Mouse (Mus musculus): ENCODE measurements at regions not wholly inside any gene's neighbourhood (a gene's known extent, or its start where the extent isn't known, plus 50 kb on each side); places are given as distances from the start of the nearest gene placed in this dataset.

GRCm38 (mm10) chr14:85965139-85965538 lies 1175.9 kb downstream of the Diaph3 start:
- H3K27me3 ChIP-seq (ENCODE audit: control insufficient read depth, insufficient read depth, insufficient read length) = no peaks in the 10 kb centered on the region
- H3K36me3 ChIP-seq (ENCODE audit: control insufficient read depth, insufficient read depth) = no peaks in the 10 kb centered on the region
- H3K79me2 ChIP-seq (ENCODE audit: control insufficient read depth, insufficient read depth) = no peaks in the 10 kb centered on the region
- H3ac ChIP-seq (ENCODE audit: control insufficient read depth, insufficient read length) = no peak overlapping the region
- no peak overlapping the region for H3K4me2 ChIP-seq (ENCODE audit: low read depth)
- no peak overlapping the region for H3K4me3 ChIP-seq
- no peak for TF ChIP-seq MYOD1 (IDR thresholded peaks at IDR 0.05; ENCODE audit: control insufficient read depth in 1 of 3, insufficient read length in 2 of 3, low read depth in 2 of 3)
- TF ChIP-seq POLR2A (IDR thresholded peaks at IDR 0.05; ENCODE audit: insufficient read length, low read depth) = no peak
- no peak for TF ChIP-seq SRF (IDR thresholded peaks at IDR 0.05; ENCODE audit: control insufficient read depth, insufficient read length, low read depth)
- no peak for TF ChIP-seq TCF3 (IDR thresholded peaks at IDR 0.05; ENCODE audit: insufficient read length, low read depth)
- no peak for TF ChIP-seq USF1 (IDR thresholded peaks at IDR 0.05; ENCODE audit: low read depth)
- TF ChIP-seq MYOG (IDR thresholded peaks at IDR 0.05; ENCODE audit: control insufficient read depth in 1 of 3, insufficient read depth in 1 of 3, insufficient read length in 2 of 3, low read depth in 2 of 3) = no peak

- Histone ChIP-seq H3K4me2 (ENCODE audit: low read depth) (no peak overlapping the region), H3ac (ENCODE audit: control insufficient read depth, insufficient read length) (no peak overlapping the region), H3K79me2 (ENCODE audit: control insufficient read depth, insufficient read depth) (no peaks in the 10 kb centered on the region), H3K4me3 (no peak overlapping the region), H3K36me3 (ENCODE audit: control insufficient read depth, insufficient read depth) (no peaks in the 10 kb centered on the region), H3K27me3 (ENCODE audit: control insufficient read depth, insufficient read depth, insufficient read length) (no peaks in the 10 kb centered on the region)
- TF ChIP-seq CEBPB (IDR thresholded peaks at IDR 0.05; ENCODE audit: insufficient read depth, poor library complexity, severe bottlenecking) (no peak), MAX (IDR thresholded peaks at IDR 0.05; ENCODE audit: low read depth) (no peak), SRF (IDR thresholded peaks at IDR 0.05; ENCODE audit: control insufficient read depth, insufficient read length, low read depth) (no peak), POLR2AphosphoS2 (IDR thresholded peaks at IDR 0.05; ENCODE audit: insufficient read length, low read depth) (no peak), POLR2A (IDR thresholded peaks at IDR 0.05; ENCODE audit: insufficient read length, low read depth) (no peak), TCF12 (IDR thresholded peaks at IDR 0.05; ENCODE audit: insufficient read depth, poor library complexity, severe bottlenecking) (no peak), REST (IDR thresholded peaks at IDR 0.05; ENCODE audit: insufficient read depth, insufficient read length) (no peak), MYOG (IDR thresholded peaks at IDR 0.05; ENCODE audit: control insufficient read depth in 1 of 3, insufficient read depth in 1 of 3, insufficient read length in 2 of 3, low read depth in 2 of 3) (no peak), MYOD1 (IDR thresholded peaks at IDR 0.05; ENCODE audit: control insufficient read depth in 1 of 3, insufficient read length in 2 of 3, low read depth in 2 of 3) (no peak), USF1 (IDR thresholded peaks at IDR 0.05; ENCODE audit: low read depth) (no peak), TCF3 (IDR thresholded peaks at IDR 0.05; ENCODE audit: insufficient read length, low read depth) (no peak), E2F4 (IDR thresholded peaks at IDR 0.05; ENCODE audit: insufficient read depth) (no peak)
Observed at GRCm38 (mm10) chr14:85945707-85946313, 1195.2 kb downstream of the Diaph3 start.

DNA sequence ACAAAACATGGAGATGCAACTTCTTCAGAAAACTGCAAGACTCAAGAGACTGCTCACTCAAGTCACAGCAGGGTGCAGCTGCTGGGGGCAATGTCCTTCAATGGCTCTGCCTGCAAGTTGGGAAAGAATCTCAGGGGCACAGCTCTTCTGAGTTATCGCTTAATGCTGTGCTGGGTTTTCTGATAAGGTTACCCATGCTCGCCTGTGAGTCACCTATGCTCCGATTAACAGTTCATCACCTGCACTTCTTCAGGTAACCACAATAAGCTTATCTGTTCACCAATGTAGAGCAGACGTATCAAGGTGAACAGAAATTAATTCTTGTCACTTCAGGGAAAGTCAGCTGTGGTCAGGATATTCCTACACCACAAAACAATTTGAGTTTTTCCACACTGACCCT lies 1198.2 kb downstream of the Diaph3 start:
- Histone ChIP-seq H3K79me2 (ENCODE audit: control insufficient read depth, insufficient read depth) (no peaks in the 10 kb centered on the region), H3ac (ENCODE audit: control insufficient read depth, insufficient read length) (no peak overlapping the region), H3K36me3 (ENCODE audit: control insufficient read depth, insufficient read depth) (no peaks in the 10 kb centered on the region), H3K27me3 (ENCODE audit: control insufficient read depth, insufficient read depth, insufficient read length) (no peaks in the 10 kb centered on the region), H3K4me3 (no peak overlapping the region), H3K4me2 (ENCODE audit: low read depth) (no peak overlapping the region)
- TF ChIP-seq USF1 (IDR thresholded peaks at IDR 0.05; ENCODE audit: low read depth) (no peak), CEBPB (IDR thresholded peaks at IDR 0.05; ENCODE audit: insufficient read depth, poor library complexity, severe bottlenecking) (no peak), POLR2AphosphoS2 (IDR thresholded peaks at IDR 0.05; ENCODE audit: insufficient read length, low read depth) (no peak), TCF12 (IDR thresholded peaks at IDR 0.05; ENCODE audit: insufficient read depth, poor library complexity, severe bottlenecking) (no peak), TCF3 (IDR thresholded peaks at IDR 0.05; ENCODE audit: insufficient read length, low read depth) (no peak), POLR2A (IDR thresholded peaks at IDR 0.05; ENCODE audit: insufficient read length, low read depth) (no peak), SRF (IDR thresholded peaks at IDR 0.05; ENCODE audit: control insufficient read depth, insufficient read length, low read depth) (no peak), MAX (IDR thresholded peaks at IDR 0.05; ENCODE audit: low read depth) (no peak)

DNA sequence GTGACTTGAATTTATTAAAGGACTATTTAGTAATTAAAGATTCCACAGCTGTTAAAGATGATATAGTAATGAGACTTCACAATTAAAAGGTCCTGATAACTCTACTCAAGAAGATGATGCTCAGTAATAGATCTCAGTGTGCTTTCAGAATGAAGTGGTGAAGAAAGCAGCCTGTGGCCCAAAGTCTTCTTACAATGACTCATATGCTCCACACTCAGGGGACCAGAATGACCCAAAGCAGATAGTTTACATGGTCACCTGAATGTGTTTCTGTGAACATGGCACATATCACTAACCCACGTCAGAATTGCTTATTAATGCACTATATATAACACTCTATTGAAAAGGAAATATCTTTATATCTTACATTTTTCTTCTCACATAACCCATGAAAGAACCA lies 1200.5 kb downstream of the Diaph3 start:
- no peaks in the 10 kb centered on the region for H3K79me2 ChIP-seq (ENCODE audit: control insufficient read depth, insufficient read depth)
- no peaks in the 10 kb centered on the region for H3K36me3 ChIP-seq (ENCODE audit: control insufficient read depth, insufficient read depth)
- H3K27me3 ChIP-seq (ENCODE audit: control insufficient read depth, insufficient read depth, insufficient read length) = no peaks in the 10 kb centered on the region
- no peak overlapping the region for H3K4me3 ChIP-seq
- H3K4me2 ChIP-seq (ENCODE audit: low read depth) = no peak overlapping the region
- no peak overlapping the region for H3ac ChIP-seq (ENCODE audit: control insufficient read depth, insufficient read length)
- TF ChIP-seq MYOD1 (IDR thresholded peaks at IDR 0.05; ENCODE audit: control insufficient read depth in 1 of 3, insufficient read length in 2 of 3, low read depth in 2 of 3) = no peak
- no peak for TF ChIP-seq USF1 (IDR thresholded peaks at IDR 0.05; ENCODE audit: low read depth)
- TF ChIP-seq MAX (IDR thresholded peaks at IDR 0.05; ENCODE audit: low read depth) = no peak
- no peak for TF ChIP-seq E2F4 (IDR thresholded peaks at IDR 0.05; ENCODE audit: insufficient read depth)
- no peak for TF ChIP-seq POLR2AphosphoS2 (IDR thresholded peaks at IDR 0.05; ENCODE audit: insufficient read length, low read depth)
- TF ChIP-seq TCF12 (IDR thresholded peaks at IDR 0.05; ENCODE audit: insufficient read depth, poor library complexity, severe bottlenecking) = no peak
- no peak for TF ChIP-seq REST (IDR thresholded peaks at IDR 0.05; ENCODE audit: insufficient read depth, insufficient read length)
- no peak for TF ChIP-seq SRF (IDR thresholded peaks at IDR 0.05; ENCODE audit: control insufficient read depth, insufficient read length, low read depth)
- TF ChIP-seq CEBPB (IDR thresholded peaks at IDR 0.05; ENCODE audit: insufficient read depth, poor library complexity, severe bottlenecking) = no peak
- no peak for TF ChIP-seq POLR2A (IDR thresholded peaks at IDR 0.05; ENCODE audit: insufficient read length, low read depth)
- no peak for TF ChIP-seq TCF3 (IDR thresholded peaks at IDR 0.05; ENCODE audit: insufficient read length, low read depth)

GRCm38 (mm10) chr14:85935091-85935490 lies 1205.9 kb downstream of the Diaph3 start:
- Histone ChIP-seq H3K4me3 (no peak overlapping the region), H3K27me3 (ENCODE audit: control insufficient read depth, insufficient read depth, insufficient read length) (no peaks in the 10 kb centered on the region), H3K4me2 (ENCODE audit: low read depth) (no peak overlapping the region), H3K79me2 (ENCODE audit: control insufficient read depth, insufficient read depth) (no peaks in the 10 kb centered on the region), H3ac (ENCODE audit: control insufficient read depth, insufficient read length) (no peak overlapping the region), H3K36me3 (ENCODE audit: control insufficient read depth, insufficient read depth) (no peaks in the 10 kb centered on the region)
- TF ChIP-seq E2F4 (IDR thresholded peaks at IDR 0.05; ENCODE audit: insufficient read depth) (no peak), USF1 (IDR thresholded peaks at IDR 0.05; ENCODE audit: low read depth) (no peak), REST (IDR thresholded peaks at IDR 0.05; ENCODE audit: insufficient read depth, insufficient read length) (no peak)
